Mouse (Mus musculus) limb, embryonic 11.5 days (tissue): ENCODE measurements around the gene Tmem210. TPM values are rescaled to one million over a fixed set of nuclear protein-coding genes. Genes with fewer than 3 reads are reported as not detected.
A peak's percentile ranks its signal among the peaks of the same experiment; 100 is the strongest.

Experiments
- ATAC-seq: fragments of 200-750 bp; cut with Nextera tagmentation; 2 replicates; pipeline ENCODE4 v1.8.0; 2017; ENCODE audit warnings: low read depth; ENCODE audit not compliant: insufficient number of reproducible peaks, low FRiP score, low TSS enrichment
- DNase-seq: peaks from one replicate; pipeline ENCODE4 v3.0.0-alpha.2; 2015; ENCODE audit warnings: low spot score
- H3K27ac ChIP-seq: fragments of 300-500 bp; sonication (generic); replicated peaks from 2 replicates; pipeline ENCODE4 v1.5.1; 2014; ENCODE audit warnings: low read depth, mild to moderate bottlenecking, low read length
- H3K27me3 ChIP-seq: fragments of 300-500 bp; sonication (generic); 2 replicates; pipeline ENCODE4 v1.6.1; 2014; ENCODE audit warnings: mild to moderate bottlenecking, low read length, mixed read lengths; ENCODE audit not compliant: control insufficient read depth, insufficient read depth
- H3K36me3 ChIP-seq: fragments of 300-500 bp; sonication (generic); 2 replicates; pipeline ENCODE4 v1.6.1; 2014; ENCODE audit warnings: mild to moderate bottlenecking, low read length, moderate library complexity, mixed read lengths; ENCODE audit not compliant: control insufficient read depth, insufficient read depth
- H3K4me1 ChIP-seq: fragments of 300-500 bp; sonication (generic); 2 replicates; pipeline ENCODE4 v1.6.1; 2014; ENCODE audit warnings: low read length, mixed read lengths; ENCODE audit not compliant: control insufficient read depth, insufficient read depth
- H3K4me2 ChIP-seq: fragments of 300-500 bp; sonication (generic); 2 replicates; pipeline ENCODE4 v1.6.1; 2014; ENCODE audit warnings: low read depth, mild to moderate bottlenecking, moderate library complexity; ENCODE audit not compliant: severe bottlenecking
- H3K4me3 ChIP-seq: fragments of 300-500 bp; sonication (generic); 2 replicates; pipeline ENCODE4 v1.5.1; 2014; ENCODE audit warnings: low read depth, low read length
- H3K9ac ChIP-seq: fragments of 300-500 bp; sonication (generic); 2 replicates; pipeline ENCODE4 v1.6.1; 2014; ENCODE audit warnings: mild to moderate bottlenecking, low read length
- H3K9me3 ChIP-seq: fragments of 300-500 bp; sonication (generic); 2 replicates; pipeline ENCODE4 v1.6.1; 2016; ENCODE audit warnings: low read length; ENCODE audit not compliant: control insufficient read depth
- WGBS: fragments of 180-500 bp; shearing (Covaris S2); extraction: QIAGEN DNeasy Blood & Tissue Kit; methylation state at CpG from one replicate; pipeline ENCODE4 v1.1.7; 2014; 5-methylcytosine and 5-hydroxymethylcytosine counted together
- polyA plus RNA-seq: library from polyadenylated mRNA; unstranded; fragments of >200 nt; fragmentation: Nextera tagmentation; extraction: Ambion mirVana; gene quantifications from 2 replicates; pipeline ENCODE4 v1.2.1, GENCODE M21; 2014

The Tmem210 gene
- polyA plus RNA-seq, 1 experiment from 2014 or later = not detected

DNA sequence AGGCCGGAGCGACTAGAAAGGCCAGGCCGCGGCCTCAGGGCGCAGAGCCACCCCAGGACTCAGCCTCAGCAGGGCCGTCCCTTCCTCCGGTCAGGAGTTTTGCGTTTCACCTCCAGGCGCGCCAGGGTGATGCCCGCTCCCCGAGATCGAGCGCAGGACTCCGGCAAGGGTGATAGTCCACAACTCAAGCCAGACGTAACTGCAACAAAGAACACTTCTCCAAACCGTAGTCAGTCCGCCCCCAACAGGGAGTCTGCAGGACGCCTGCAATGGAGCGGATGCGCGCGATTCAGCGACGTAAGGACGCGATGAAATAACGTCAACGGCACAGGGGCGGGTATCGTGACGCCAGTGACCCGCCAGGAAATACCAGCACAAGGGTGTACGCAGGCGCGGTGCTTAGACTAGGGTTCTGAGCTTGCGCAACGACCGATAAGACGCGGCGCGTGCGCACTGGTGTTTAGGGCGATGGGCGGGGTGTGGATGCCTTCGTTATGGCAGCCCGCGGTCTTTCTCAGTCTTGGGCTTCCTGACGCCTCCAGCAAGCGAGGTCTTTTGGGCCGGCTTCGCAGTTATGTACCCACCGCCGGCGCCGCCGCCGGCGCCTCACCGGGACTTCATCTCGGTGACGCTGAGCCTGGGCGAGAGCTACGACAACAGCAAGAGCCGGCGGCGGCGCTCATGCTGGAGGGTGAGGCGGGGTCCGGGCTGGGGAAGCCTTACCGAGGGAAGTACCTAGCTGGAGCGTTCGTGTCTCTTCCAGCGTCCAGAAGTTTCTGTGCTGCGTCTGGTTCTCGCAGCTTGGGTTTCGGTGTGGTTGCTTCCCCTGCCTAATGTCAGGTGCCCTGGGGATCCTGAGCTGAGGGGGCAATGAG lies 44.6 kb downstream of the Tmem210 start, which contains the start of gene Man1b1:
Gene Man1b1 (plus strand): TSS at position 53 of the 875 bp plus-strand sequence.
- ATAC-seq (peak; percentile 97), DNase-seq (peak; percentile 99)
- Histone ChIP-seq H3K4me1 (peaks cover 7% of the 10 kb centered on the region), H3K9me3 (no peaks in the 10 kb centered on the region), H3K27me3 (no peaks in the 10 kb centered on the region), H3K36me3 (peaks cover 20% of the 10 kb centered on the region), H3K4me2 (peak within 1 kb of the TSS; percentile 76), H3K9ac (peak within 1 kb of the TSS; percentile 92), H3K27ac (peak within 1 kb of the TSS; percentile 88), H3K4me3 (peak within 1 kb of the TSS; percentile 95)
- WGBS = under 1% methylated on average over 78 of the region's 78 CpGs

DNA sequence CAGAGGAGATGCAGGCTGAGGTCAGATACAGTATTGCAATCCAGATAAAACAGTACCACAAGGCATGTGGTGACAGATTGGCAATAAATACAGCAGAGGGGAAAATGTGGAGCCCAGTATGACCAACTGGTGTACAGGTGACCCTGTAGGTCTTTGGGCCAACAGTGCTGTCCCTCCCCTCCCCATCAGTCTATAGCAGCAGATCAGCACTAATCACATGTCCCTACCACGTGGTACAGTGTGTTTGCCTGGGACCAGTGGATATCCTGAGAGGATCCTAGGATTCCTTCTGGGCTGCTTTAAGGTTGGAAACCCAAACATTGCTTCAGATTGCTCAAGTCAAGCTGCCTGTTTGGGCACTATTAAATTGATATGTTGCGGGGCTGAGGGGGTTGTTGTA lies 45.6 kb downstream of the Tmem210 start:
- peaks cover 22% of the 10 kb centered on the region for H3K36me3 ChIP-seq
- 77% methylated on average over 2 of the region's 2 CpGs for WGBS
- ATAC-seq = no peak

GRCm38 (mm10) chr2:25338303-25338702 lies 50.4 kb downstream of the Tmem210 start:
- Histone ChIP-seq H3K27me3 (no peaks in the 10 kb centered on the region), H3K9ac (no peak overlapping the region), H3K9me3 (no peaks in the 10 kb centered on the region), H3K4me3 (no peak overlapping the region), H3K4me2 (no peak overlapping the region), H3K4me1 (peaks cover 3% of the 10 kb centered on the region), H3K27ac (no peak overlapping the region), H3K36me3 (peaks cover 36% of the 10 kb centered on the region)
- DNase-seq (no peak), ATAC-seq (no peak)
- 94% methylated on average over 6 of the region's 6 CpGs for WGBS

More for the DNA sequence above, 45.6 kb downstream of the Tmem210 start:
- Histone ChIP-seq H3K9ac (peak overlapping the region; percentile 84; the same call in 1 of the 2 replicates), H3K27ac (no peak overlapping the region), H3K4me1 (peaks cover 7% of the 10 kb centered on the region), H3K4me2 (peak overlapping the region; percentile 76), H3K9me3 (no peaks in the 10 kb centered on the region), H3K27me3 (no peaks in the 10 kb centered on the region), H3K4me3 (peak overlapping the region; percentile 95)
- no peak for DNase-seq

Other genes starting within 250 kb of the Tmem210 start
- 41.7 and 42.0 TPM in 2 replicates for gene Nsmf, start 233.8 kb upstream of the Tmem210 start, polyA plus RNA-seq
- gene Entpd8, start 207.8 kb upstream of the Tmem210 start, polyA plus RNA-seq = not detected in 2 replicates
- gene Noxa1, start 193.0 kb upstream of the Tmem210 start, polyA plus RNA-seq = 0.24 TPM in 1 of 2 replicates, not detected in the other
- gene Nrarp, start 107.4 kb upstream of the Tmem210 start, polyA plus RNA-seq = 8.8 and 10.0 TPM in 2 replicates
- 3.1 and 3.7 TPM in 2 replicates for gene Tor4a, start 91.3 kb upstream of the Tmem210 start, polyA plus RNA-seq
- 103 and 106 TPM in 2 replicates for gene Nelfb, start 76.7 kb upstream of the Tmem210 start, polyA plus RNA-seq
- gene Stpg3, start 73.5 kb upstream of the Tmem210 start, polyA plus RNA-seq = 0.19 TPM in 1 of 2 replicates, not detected in the other
- not detected in 2 replicates for gene Fam166a, start 69.4 kb upstream of the Tmem210 start, polyA plus RNA-seq
- gene Tubb4b, start 63.4 kb upstream of the Tmem210 start, polyA plus RNA-seq = 526 and 567 TPM in 2 replicates
- not detected in 2 replicates for gene Slc34a3, start 53.8 kb upstream of the Tmem210 start, polyA plus RNA-seq
- not detected in 2 replicates for gene Rnf224, start 51.4 kb upstream of the Tmem210 start, polyA plus RNA-seq
- gene Rnf208, start 45.9 kb upstream of the Tmem210 start, polyA plus RNA-seq = 6.5 and 8.8 TPM in 2 replicates
- gene Cysrt1, start 45.7 kb upstream of the Tmem210 start, polyA plus RNA-seq = not detected in 2 replicates
- 4.0 and 6.6 TPM in 2 replicates for gene AL732309.1, start 41.3 kb upstream of the Tmem210 start, polyA plus RNA-seq
- 11.1 and 14.6 TPM in 2 replicates for gene Tmem203, start 32.7 kb upstream of the Tmem210 start, polyA plus RNA-seq
- 5.6 and 5.7 TPM in 2 replicates for gene Tprn, start 25.5 kb upstream of the Tmem210 start, polyA plus RNA-seq
- 237 and 242 TPM in 2 replicates for gene Ssna1, start 15.7 kb upstream of the Tmem210 start, polyA plus RNA-seq
- gene Anapc2, start 15.7 kb upstream of the Tmem210 start, polyA plus RNA-seq = 118 and 120 TPM in 2 replicates
- gene Lrrc26, start 1.8 kb downstream of the Tmem210 start, polyA plus RNA-seq = not detected in 2 replicates
- gene Grin1, start 31.0 kb downstream of the Tmem210 start, polyA plus RNA-seq = 0.60 and 1.4 TPM in 2 replicates
- gene Man1b1, start 44.2 kb downstream of the Tmem210 start, polyA plus RNA-seq = 81.9 and 97.6 TPM in 2 replicates
- 16.6 and 18.8 TPM in 2 replicates for gene Dpp7, start 68.2 kb downstream of the Tmem210 start, polyA plus RNA-seq
- gene Uap1l1, start 77.5 kb downstream of the Tmem210 start, polyA plus RNA-seq = 8.9 and 9.1 TPM in 2 replicates
- 63.0 and 69.4 TPM in 2 replicates for gene Sapcd2, start 84.2 kb downstream of the Tmem210 start, polyA plus RNA-seq
- not detected in 2 replicates for gene Entpd2, start 107.7 kb downstream of the Tmem210 start, polyA plus RNA-seq
- 6.1 and 6.8 TPM in 2 replicates for gene Npdc1, start 111.2 kb downstream of the Tmem210 start, polyA plus RNA-seq
- not detected in 2 replicates for gene Fut7, start 135.1 kb downstream of the Tmem210 start, polyA plus RNA-seq
- gene Abca2, start 140.6 kb downstream of the Tmem210 start, polyA plus RNA-seq = 3.1 and 3.8 TPM in 2 replicates
- 0.81 TPM in 1 of 2 replicates, not detected in the other for gene Clic3, start 168.7 kb downstream of the Tmem210 start, polyA plus RNA-seq
- gene Paxx, start 172.9 kb downstream of the Tmem210 start, polyA plus RNA-seq = 15.0 and 18.1 TPM in 2 replicates
- not detected in 2 replicates for gene Ptgds, start 181.9 kb downstream of the Tmem210 start, polyA plus RNA-seq
- not detected in 2 replicates for gene Lcn12, start 205.8 kb downstream of the Tmem210 start, polyA plus RNA-seq
- gene Fbxw5, start 212.6 kb downstream of the Tmem210 start, polyA plus RNA-seq = 68.0 and 72.3 TPM in 2 replicates
- 5.6 and 5.8 TPM in 2 replicates for gene C8g, start 213.6 kb downstream of the Tmem210 start, polyA plus RNA-seq